Mouse (Mus musculus) spleen, postnatal 10 days (tissue): Measurements from ENCODE around the gene Crispld2.

Experiments
- DNase-seq, 2 experiments: peaks; one replicate each; pipeline ENCODE4 v3.0.0; 2021 to 2022; ENCODE audit warnings: low spot score in 2 of 2

Crispld2 gene

DNA sequence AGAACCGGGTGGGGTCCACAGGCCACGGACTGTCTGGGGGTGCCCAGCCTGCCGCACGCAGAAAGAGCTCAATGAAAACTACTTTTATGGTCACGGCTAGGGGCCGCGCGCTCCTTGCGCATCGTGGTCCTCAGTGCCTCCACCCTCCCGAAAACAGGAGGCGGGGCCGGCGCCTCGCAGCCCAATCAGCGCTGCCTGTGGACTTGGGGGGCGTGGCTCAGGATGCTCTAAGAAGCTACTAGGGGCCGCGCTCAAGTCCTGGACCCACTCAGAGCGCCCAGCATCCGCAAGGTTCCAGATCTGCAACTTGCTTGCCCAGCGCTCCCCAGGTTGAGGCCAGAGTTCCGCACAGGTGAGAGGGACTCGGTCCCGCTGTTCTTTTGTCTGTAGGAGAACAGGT lies at the start of gene Crispld2:
TSS of gene Crispld2 (plus strand) at position 190 of the 400 bp plus-strand sequence.
- peak; percentile 22 to 73 for DNase-seq

GRCm38 (mm10) chr8:119943616-119944015 lies 48.6 kb upstream of the Crispld2 start:
- no peak for DNase-seq

GRCm38 (mm10) chr8:119944096-119944811 lies 48.0 kb upstream of the Crispld2 start:
- DNase-seq, result peak; percentile 64 to 78

DNA sequence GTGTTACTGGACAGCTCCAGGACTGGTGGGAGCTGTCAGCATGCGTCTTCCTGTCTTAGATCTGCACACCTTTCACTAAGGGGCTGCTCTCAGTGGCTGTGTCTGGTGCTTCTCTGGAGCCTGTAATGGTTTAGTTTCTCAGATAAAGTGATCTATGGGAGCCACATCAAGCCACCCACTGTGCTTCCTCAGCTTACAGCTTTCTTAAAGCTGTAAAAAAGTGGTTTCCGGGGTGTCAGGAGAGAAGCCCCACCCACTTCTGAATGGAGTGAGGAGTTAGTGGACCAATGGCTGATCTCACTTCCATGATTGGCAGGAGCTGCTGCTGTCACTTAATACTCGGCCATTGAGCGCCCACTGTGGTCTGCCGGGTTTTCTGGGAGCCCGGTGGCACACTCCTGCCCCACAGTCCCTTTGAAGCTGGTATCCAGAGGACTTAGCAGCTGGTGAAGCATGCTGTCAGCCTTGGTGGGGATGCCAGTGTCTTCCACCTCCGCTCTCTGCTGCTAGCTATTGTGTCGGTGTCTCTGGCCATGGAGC lies 45.8 kb upstream of the Crispld2 start:
- DNase-seq, result no peak

GRCm38 (mm10) chr8:119947653-119948052 lies 44.6 kb upstream of the Crispld2 start:
- DNase-seq, result no peak

DNA sequence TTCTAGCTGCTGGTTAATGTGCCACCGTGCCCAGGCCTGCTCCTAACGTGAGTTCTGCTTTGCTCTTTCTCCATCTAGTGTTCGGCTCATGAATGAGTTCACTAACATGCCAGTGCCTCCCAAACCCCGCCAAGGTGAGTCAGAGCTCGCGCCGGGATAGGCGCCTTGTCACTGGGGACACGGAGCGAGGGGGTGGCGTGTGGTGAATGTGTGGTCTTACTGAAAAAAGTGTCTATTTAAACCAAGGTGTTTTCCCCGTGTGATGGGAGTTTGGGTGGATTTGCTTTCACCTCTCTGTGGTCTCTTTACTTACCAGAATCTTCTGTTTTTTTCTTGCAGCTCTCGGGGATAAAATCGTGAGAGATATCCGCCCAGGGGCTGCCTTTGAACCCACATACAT lies 43.9 kb upstream of the Crispld2 start:
- DNase-seq, result no peak

DNA sequence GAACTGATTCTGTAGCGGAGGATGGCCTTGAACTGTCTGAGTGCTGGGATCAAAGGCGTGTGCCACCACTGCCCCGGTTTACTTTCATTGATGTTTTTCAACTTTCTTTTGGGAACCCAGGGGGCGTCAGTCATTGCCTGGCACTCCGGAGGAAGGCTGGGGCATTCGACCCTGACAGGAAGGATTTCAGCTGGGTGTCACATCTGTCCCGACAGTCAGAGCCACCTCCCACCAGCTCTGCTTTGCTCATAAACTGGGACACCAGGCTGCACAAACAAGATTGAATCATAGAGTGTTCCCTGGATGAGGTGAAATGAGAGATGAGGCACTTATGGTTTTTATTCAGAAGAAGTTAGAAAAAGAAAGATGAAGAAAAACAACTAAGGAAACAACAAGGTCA lies 40.0 kb upstream of the Crispld2 start:
- no peak for DNase-seq

DNA sequence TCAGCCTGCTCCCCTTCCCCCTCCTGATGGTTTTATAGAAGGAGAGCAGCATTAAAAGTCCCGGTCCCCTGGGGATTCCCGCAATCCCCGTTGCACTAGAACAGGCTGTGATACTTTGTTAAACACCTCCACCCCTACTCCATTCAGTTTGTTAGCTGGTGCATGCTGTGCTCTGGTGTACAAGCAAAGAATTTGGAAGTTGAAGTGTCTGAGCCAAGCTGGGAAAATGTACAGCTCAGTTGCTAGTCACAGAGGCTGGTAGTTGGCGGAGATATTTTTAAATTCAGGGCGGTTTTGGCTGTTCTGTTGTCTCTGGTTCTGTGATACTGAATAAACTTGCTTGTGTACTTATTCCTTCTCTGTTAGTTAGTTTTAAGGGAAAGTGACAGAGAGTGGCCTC lies 39.5 kb upstream of the Crispld2 start:
- no peak for DNase-seq

DNA sequence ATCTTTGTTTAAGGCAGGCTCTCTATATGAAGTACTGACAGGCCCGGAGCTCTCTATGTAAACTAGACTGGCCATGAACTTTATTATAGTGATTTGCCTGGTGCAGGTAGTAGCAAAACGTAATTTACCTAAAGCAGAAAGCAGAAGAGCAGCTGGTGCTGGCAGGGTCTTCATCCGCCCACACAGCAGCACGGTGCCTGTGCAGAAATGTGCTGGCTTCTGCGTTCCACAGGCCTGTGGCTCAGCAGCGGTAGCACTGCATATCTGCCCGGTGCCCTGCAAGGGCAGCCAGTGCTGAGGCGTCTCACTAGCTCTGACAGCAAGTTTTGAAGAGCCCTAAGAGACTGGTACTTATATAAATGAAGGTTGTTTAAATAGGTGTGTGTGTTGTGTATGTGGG lies 36.9 kb upstream of the Crispld2 start:
- no peak for DNase-seq

GRCm38 (mm10) chr8:119958076-119958475 lies 34.2 kb upstream of the Crispld2 start:
- DNase-seq, result no peak

DNA sequence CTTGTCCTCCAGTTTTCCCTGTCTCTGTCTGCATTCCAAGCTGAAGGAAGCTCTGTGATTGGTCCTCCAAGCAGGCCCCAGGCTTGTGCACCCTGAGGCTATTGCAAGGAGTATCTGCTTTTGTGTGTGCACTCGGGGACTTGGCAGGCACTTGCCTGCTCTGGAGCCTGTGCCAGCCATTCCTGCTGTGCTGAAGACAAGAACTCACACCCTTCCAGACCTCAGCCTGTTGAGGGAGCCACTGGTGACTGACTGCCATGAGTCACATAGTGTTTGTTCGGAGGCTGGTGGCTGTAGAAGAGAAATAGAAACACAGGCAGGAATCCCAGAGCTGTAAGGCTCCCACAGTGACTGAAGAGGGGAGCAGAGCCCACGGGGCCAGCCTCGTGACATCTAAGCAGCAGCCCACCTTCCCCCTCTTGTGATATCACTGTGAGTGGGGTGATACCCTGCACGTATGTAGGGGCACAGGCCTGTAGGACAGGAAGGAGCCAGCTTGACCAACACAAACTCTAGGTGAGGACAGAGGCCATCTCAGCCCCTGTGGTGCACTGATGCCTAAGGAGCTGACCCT lies 31.6 kb upstream of the Crispld2 start:
- no peak for DNase-seq

DNA sequence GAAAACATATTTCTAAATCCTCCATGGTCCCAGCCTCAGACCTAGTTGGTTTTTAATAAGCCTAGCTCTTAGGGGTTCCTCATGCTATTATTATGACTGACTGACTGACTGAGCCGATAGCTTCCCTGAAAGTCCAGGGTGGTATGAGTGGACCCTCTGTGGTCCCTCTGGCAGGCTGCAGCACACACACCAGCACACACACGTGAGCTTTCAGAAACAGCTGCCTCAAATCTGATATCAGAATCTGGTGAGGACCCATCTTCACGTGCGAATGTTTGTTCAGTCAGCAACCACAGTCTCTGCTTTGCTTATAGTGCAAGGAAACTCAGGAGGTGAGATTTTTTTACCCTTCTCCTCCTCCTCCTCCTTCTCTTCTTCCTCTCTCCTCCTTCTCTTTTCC lies 27.4 kb upstream of the Crispld2 start:
- no peak for DNase-seq

GRCm38 (mm10) chr8:119967435-119967834 lies 24.8 kb upstream of the Crispld2 start:
- DNase-seq, result no peak

- DNase-seq, result no peak
Measured at GRCm38 (mm10) chr8:119970169-119970568, 22.1 kb upstream of the Crispld2 start.

GRCm38 (mm10) chr8:119972558-119972957 lies 19.7 kb upstream of the Crispld2 start:
- no peak for DNase-seq

DNA sequence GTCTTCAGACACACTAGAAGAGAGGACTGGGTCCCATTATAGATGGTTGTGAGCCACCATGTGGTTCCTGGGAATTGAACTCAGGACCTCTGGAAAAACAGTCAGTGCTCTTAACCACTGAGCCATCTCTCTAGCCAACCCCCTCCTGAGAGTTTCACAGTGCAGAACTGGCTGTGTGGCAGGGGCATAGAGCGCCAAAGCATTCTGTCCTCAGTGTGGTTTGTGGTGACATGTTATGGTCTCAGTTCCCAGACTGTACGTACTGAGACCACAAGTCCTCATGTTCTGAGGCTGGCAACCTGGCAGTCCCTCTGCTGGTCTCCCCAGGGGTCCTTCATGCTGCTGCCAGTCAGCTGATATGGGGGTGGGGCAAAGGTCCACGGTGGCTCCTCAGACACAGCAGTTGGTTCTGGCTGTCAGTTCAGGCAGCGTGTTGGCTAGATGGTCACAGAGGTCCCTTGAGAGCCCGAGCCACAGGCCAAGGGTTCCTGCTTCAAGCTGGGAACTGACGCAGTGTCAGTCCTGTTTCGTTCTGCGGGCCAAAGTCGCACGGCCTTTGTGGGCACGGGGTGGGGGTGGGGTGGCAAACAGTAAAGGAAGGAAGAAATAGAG lies 13.4 kb upstream of the Crispld2 start:
- no peak for DNase-seq

DNA sequence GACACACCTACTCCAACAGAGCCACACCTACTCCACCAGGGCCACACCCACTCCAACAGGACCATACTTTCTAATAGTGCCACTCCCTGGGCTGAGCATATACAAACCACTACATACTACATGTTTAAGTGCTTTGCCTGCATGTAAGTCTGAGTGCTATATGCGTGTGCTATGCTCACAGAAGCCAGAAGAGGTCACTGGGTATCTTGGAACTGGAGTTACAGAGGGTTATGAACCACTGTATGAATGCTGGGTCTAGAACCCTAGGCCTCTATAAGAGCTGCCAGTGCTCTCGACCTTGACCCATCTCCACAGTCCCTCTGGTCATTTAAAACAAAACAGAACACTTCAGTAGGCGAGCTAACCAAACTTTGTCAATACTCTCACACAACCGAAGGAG lies 11.0 kb upstream of the Crispld2 start:
- DNase-seq, result no peak

- DNase-seq, result peak; percentile 17 to 56
Measured at GRCm38 (mm10) chr8:119984085-119984484, 8.2 kb upstream of the Crispld2 start.

DNA sequence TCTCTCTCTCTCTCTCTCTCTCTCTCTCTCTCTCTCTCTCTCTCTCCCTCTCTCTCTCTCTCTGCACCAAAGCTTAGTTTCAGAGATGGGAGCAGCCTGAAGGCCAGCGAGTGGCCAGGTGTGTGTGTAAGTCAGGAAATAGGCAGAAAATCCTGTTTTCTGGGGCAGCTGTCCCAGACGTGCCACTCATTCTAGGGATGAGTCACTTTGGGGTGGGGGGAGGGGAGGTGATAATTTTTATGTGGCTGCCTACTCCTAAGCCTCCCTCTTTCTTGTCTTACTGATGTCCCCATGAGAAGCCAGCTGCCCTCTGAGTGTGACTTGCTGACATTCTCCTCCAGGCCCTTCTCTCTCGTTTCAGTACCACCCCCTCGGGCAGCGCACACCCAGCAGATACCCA lies 6.1 kb upstream of the Crispld2 start:
- no peak for DNase-seq

- no peak for DNase-seq
Measured at GRCm38 (mm10) chr8:119988087-119988486, 4.2 kb upstream of the Crispld2 start.

DNA sequence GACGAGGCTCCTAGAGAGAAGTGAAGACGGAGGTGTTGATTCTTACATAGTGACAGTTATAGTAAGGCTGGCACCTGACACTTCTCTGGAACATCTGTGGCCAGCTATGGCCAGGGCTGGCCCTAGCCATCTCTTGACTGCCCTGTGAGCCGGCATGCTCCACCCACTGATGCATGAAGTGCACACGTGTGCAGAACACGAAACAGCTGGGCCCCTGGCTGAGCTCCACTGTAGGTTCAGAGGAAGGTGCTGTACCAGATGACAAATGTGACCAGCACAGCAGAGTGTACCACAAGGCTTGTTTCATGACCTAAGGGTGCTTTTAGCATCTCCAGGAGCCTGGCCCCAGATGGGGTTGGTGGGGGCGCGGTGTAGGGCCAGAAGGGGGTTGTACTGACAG lies 1.9 kb downstream of the Crispld2 start:
- DNase-seq, result no peak

DNA sequence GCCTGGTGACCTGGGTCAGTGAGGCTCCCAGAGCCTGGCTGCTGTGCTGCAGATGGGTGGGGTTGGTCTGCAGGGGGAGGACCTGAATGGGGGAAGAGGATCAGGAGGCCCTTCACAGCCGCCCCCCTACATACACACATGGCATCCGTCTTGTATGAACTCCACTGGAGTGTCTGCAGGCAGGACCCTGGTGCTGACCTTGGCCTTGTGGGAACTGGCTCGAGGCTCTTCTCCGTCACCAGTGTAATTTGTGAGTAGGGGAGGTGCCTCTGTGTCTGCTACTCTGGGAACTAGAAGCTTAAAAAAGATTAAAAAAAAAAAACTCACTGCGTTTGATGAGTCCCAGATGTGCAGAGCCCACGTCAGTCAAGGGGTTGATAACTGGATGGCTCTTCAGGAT lies 2.3 kb downstream of the Crispld2 start:
- DNase-seq, result no peak

- no peak for DNase-seq
Measured at GRCm38 (mm10) chr8:119997266-119997665, 5.0 kb downstream of the Crispld2 start.
